Mouse (Mus musculus): ENCODE measurements around the gene Doc2a.

Doc2a gene

GRCm38 (mm10) chr7:126823940-126824339 is 23.3 kb upstream of the Doc2a start:
- DNase-seq: no peak

DNA sequence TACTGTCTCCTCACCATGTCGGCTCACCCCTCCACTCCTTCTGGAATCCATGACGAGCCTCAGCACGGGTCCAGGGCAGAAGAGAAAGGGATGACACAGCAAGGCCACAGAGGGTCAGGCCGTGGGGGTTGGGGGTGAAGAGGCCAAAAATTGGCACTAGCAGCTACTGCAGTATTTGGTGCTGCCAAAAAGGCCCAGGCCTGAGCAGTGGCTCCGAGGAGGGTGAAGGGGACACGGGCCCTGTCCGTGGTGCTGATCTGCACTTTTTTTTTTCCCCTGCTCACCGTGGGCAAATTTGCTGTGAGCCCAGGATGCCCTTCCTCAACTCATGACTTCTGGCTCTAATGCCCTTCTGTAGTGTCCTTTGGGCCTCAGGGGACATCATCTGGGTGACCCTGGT is 21.8 kb upstream of the Doc2a start:
- peak; percentile 58 for DNase-seq

- no peak for DNase-seq
Measured at GRCm38 (mm10) chr7:126825952-126826351, 21.3 kb upstream of the Doc2a start.

- no peak for DNase-seq
Measured at GRCm38 (mm10) chr7:126831539-126831938, 15.7 kb upstream of the Doc2a start, which contains the start of gene 4930451I11Rik. Gene 4930451I11Rik (minus strand): TSS chr7:126831639.

- DNase-seq: peak; percentile 90
Measured at GRCm38 (mm10) chr7:126832036-126832598, 15.1 kb upstream of the Doc2a start.

DNA sequence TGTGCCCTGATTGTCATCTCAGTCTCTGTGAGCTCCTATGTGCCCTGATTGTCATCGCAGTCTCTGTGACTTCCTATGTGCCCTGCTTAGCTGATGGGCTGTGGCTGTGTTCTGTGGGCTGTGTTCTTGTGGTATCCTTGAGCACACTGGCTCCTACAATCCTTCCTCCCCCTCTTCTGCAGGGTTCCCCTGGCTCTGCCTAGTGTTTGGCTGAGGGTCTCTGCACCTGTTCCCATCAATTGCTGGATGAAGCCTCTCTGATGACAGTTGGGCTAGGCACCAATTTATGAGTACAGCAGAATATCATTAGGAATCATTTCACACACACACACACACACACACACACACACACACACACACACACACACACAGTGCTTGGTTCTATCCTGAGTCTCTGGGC is 13.9 kb upstream of the Doc2a start:
- no peak for DNase-seq

- no peak for DNase-seq
Measured at GRCm38 (mm10) chr7:126843276-126843675, 3.9 kb upstream of the Doc2a start.

- no peak for DNase-seq
Measured at GRCm38 (mm10) chr7:126845516-126845915, 1.7 kb upstream of the Doc2a start.

- no peak for DNase-seq
Measured at GRCm38 (mm10) chr7:126847421-126848398, 494 bp downstream of the Doc2a start.

DNA sequence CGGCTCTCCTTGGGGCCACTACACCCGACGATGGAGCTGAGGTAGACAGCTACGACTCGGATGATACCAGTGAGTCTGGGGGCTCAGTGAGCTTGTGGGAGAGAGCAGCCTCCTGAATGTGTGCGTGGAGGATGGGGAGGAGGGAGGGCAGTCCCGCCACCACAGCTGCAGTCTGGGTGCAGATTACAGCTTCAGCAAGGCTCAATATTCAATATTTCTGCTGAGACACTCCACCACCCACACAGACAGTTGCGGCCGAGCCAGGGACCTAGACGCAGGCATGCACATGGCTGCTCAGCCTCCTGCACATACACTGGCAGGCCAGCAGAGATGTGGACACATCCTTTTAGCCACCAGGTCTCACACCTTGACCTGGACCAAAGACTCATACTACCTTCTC is 1.6 kb downstream of the Doc2a start:
- DNase-seq: no peak

DNA sequence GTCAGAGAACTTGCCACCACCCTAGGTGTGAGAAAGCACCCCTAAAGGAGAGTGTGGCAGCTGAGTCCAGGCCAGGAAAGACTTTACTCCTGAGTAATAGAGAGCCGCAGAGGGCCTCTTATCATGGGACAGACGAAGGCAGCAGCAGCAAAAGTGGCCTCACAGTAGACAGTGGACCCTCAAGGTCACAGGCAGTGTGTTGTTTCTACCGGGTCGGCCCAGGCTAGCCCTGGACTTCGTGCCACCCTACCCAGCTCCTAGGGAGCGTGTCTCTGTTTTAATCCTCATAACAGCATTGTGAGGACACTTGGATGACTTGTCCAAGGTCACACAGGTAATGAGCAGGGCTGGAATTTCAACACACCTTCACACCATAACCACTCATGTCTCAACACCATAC is 2.9 kb downstream of the Doc2a start:
- no peak for DNase-seq

DNA sequence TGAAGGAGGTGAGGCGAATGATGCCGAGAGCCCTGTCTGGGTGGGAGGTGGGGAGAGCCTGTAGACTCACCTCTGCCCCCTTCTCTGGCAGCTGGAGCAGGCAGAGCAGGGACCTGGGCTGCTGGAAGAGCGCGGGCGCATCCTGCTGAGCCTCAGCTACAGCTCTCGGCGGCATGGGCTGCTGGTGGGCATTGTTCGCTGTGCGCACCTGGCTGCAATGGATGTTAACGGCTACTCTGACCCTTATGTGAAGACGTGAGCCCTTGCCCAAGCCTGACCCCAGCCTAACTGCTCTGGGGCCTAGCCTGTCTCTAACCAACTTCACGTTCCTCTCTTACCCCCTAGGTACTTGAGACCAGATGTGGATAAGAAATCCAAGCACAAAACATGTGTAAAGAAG is 4.0 kb downstream of the Doc2a start:
- DNase-seq: no peak

DNA sequence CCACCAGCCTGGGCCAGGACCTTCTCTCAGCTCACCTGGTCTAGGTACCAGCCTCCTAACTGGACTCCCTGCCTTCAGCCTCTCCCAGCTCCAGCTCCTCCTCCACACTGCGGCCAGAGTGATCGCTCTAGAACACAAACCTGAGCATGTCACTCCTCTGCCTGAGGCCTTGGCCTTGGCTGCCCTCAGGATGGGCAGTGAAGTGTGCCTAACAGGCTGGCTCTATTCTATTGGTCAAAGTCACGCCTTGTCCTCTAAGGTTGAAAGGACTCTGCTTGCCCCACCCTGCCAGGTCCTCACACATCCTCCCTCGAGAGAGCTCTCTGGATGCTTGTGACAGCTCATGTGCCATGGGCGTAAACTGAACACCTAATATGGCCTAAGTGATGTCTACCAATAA is 6.2 kb downstream of the Doc2a start:
- DNase-seq: peak; percentile 61

GRCm38 (mm10) chr7:126855641-126856040 is 8.4 kb downstream of the Doc2a start:
- no peak for DNase-seq

DNA sequence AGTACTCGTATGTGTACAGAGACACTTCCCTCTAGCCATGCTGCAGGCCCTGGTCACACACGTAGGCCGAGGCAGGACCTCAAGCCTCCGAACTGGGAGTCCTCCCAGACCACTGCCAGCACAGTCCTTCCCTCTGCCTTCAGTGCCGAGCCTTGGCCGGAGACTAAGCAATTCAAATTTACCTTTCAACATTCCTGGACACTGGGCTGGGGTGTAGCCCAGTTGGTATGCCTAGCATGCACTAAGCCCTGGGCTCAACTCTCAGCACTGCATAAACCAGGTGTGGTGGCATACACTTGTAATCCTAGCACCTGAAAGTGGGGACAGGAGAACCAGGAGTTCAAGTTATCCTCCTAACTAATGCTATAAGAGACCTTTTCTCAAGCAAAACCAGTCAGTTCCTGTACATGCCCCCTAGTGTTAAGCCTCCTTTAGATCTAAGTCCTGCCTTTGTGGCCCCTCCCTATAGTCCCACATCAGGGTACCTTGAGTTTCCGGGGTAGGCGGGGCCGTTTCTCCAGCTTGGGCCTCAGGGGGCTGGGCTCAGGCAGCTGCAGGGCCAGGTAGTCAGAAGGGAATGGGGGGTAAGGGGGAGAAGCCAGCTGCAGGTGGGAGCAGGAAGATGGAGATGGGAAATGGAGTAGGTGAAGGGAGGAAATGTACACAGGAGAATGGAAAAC is 9.7 kb downstream of the Doc2a start:
- no peak for DNase-seq

DNA sequence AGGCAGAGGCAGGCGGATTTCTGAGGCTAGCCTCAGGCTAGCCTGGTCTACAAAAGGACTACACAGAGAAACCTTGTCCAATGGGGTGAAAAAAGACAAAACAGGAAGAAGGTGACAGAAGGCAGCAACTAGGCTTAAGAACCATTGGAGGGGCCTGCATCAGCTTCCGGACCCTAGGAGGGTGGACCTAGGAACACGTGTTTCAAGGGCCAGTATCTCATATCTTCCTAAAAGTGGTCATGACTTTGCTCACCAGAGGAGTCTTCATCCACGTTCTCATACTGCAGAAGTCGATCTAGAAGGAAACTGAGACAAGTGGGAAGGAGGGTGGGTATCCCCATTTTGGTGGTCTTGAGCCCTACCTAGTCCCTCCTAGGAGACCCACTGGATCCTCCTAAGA is 13.8 kb downstream of the Doc2a start:
- no peak for DNase-seq

DNA sequence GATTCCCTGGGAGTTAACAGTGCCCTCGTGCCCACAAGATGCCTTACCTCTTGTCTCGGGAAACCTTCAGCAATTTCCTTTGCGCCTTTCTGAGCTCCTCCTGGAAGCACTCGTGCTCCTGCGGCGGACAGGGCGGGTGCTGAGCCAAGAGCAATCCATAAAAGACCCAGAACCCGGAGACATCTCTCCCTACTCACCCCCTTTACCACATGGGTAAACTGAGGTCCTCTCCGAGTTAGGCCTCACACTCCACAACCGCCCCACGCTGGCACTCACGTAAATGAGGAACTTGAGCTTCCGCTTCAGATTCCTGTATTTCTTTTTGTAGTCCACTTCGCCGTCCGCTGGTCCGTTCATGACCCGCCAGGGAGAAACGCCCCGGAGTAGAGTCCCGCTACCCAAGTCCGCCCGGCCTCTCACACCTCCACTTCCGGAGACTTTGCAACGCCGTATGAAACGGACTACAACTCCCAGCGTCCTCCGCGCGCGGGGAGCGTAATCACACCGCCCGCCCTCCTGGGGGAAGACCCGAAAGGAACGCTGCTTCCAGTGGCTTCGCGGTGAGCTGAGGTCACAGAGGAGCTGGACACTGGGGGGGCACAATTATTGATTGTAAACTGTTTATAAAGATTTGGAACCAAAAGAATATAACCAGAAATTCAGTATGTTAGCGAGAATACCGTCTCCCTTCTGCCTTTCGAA is 14.4 kb downstream of the Doc2a start, which contains the start of gene Hirip3:
TSS of gene Hirip3 (plus strand) at position 544 of the 702 bp plus-strand sequence.
- peak; percentile 97 for DNase-seq

- DNase-seq: peak; percentile 97
Measured at GRCm38 (mm10) chr7:126862147-126862784, 15.1 kb downstream of the Doc2a start, which contains the start of gene Ino80e. Gene Ino80e (minus strand): TSS chr7:126862377.

DNA sequence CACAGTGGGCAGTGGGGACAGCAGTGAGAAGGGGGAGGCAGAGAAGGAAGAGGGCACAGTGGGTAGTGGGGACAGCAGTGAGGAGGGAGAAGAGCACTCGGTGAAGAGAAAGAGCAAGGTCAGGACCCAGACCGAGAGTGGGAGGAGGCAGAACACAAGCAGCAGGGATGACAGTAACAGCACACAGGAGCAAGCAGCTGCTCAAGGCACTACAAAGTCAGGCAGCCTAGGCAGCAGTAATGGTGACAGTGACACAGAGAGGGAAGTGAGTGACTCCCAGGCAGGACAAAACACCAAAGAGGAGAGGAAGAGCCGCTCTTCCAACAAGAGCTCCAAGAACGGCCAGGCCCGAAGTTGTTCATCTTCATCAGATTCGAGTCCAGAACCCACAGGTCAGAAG is 16.6 kb downstream of the Doc2a start:
- DNase-seq: no peak

DNA sequence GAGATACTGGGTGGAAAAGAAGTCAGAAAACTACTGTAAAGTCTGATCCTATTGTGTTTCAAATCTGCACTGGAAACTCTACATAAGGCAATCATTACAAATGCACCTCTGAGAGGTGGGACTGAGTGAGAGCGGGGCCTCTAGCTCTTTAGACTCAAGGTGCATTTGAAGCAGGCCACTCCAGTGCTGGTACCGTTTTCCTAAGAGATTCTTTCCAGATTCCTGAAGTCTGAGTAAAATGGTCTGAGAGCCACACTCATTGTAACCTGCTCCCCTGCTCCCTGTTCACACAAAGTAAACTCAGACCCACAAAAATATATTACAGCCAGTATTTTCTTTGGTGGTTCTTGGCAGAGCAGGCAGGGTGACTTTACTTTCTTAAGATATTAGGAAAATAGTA is 20.3 kb downstream of the Doc2a start:
- no peak for DNase-seq

DNA sequence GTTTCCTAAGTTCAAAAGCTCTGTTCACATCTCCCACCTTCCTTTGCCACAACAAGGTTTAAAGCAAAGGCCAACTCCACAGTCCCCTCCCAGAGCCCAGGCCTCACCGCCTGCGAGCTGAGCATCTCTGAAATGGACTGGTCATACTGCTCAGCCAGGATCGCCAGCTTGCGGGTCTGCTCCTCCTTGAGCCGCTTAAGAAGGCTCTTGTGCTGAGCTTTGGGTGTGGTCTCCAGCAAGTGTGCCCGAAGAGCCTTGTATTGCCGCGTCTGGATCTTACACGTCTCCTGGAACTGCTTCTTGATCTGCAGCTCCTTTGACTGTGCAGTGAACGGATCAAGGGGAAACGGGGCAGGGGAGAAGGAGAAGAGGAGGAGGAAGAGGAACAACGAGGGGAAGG is 20.8 kb downstream of the Doc2a start:
- no peak for DNase-seq

- DNase-seq: no peak
Measured at GRCm38 (mm10) chr7:126869780-126870519, 22.7 kb downstream of the Doc2a start.

Measured in kidney, postnatal 10 days (tissue).